Mouse (Mus musculus) heart, embryonic 13.5 days (tissue): Measurements from ENCODE around the gene Tex101. TPM values are rescaled to one million over a fixed set of nuclear protein-coding genes. Genes with fewer than 3 reads are reported as not detected.
"Not testable (repeated sequence)": the region's sequence is repeated elsewhere in the genome, so short reads cannot be mapped to it uniquely, and the experiment has no call there.

ENCODE experiments used
- ATAC-seq: fragments of 200-750 bp; cut with Nextera tagmentation; 2 replicates; pipeline ENCODE4 v1.8.0; 2017; ENCODE audit warnings: moderate TSS enrichment; ENCODE audit not compliant: insufficient number of reproducible peaks, low FRiP score, low TSS enrichment; ENCODE audit errors: extremely low read depth
- H3K27ac ChIP-seq: fragments of 300-500 bp; sonication (generic); replicated peaks from 2 replicates; pipeline ENCODE4 v1.5.1; 2015; ENCODE audit warnings: moderate library complexity, mild to moderate bottlenecking, inconsistent platforms
- H3K27me3 ChIP-seq: fragments of 300-500 bp; sonication (generic); replicated peaks from 2 replicates; pipeline ENCODE4 v1.6.1; 2015; ENCODE audit warnings: mild to moderate bottlenecking, inconsistent platforms
- H3K36me3 ChIP-seq: fragments of 300-500 bp; sonication (generic); 2 replicates; pipeline ENCODE4 v1.6.1; 2015; ENCODE audit warnings: mild to moderate bottlenecking, inconsistent platforms
- H3K4me1 ChIP-seq: fragments of 300-500 bp; sonication (generic); 2 replicates; pipeline ENCODE4 v1.6.1; 2015; ENCODE audit warnings: inconsistent platforms
- H3K4me2 ChIP-seq: fragments of 300-500 bp; sonication (generic); 2 replicates; pipeline ENCODE4 v1.6.1; 2015; ENCODE audit warnings: inconsistent platforms, mild to moderate bottlenecking, moderate library complexity
- H3K4me3 ChIP-seq: fragments of 300-500 bp; sonication (generic); 2 replicates; pipeline ENCODE4 v1.5.1; 2015; ENCODE audit warnings: moderate library complexity, mild to moderate bottlenecking, inconsistent platforms
- H3K9ac ChIP-seq: fragments of 300-500 bp; sonication (generic); 2 replicates; pipeline ENCODE4 v1.6.1; 2015; ENCODE audit warnings: inconsistent platforms, mild to moderate bottlenecking, moderate library complexity
- H3K9me3 ChIP-seq: fragments of 300-500 bp; sonication (generic); 2 replicates; pipeline ENCODE4 v1.6.1; 2016; ENCODE audit warnings: inconsistent platforms
- WGBS: fragments of 180-500 bp; shearing (Covaris S2); methylation state at CpG from one replicate; pipeline ENCODE4 v1.1.7; 2015; ENCODE audit warnings: mixed read lengths; 5-methylcytosine and 5-hydroxymethylcytosine counted together
- polyA plus RNA-seq: library from polyadenylated mRNA; unstranded; fragments of >200 nt; fragmentation: Nextera tagmentation; extraction: Ambion mirVana; gene quantifications from 2 replicates; pipeline ENCODE4 v1.2.1, GENCODE M21; 2015

Gene Tex101
- polyA plus RNA-seq, result not detected in 2 replicates

DNA sequence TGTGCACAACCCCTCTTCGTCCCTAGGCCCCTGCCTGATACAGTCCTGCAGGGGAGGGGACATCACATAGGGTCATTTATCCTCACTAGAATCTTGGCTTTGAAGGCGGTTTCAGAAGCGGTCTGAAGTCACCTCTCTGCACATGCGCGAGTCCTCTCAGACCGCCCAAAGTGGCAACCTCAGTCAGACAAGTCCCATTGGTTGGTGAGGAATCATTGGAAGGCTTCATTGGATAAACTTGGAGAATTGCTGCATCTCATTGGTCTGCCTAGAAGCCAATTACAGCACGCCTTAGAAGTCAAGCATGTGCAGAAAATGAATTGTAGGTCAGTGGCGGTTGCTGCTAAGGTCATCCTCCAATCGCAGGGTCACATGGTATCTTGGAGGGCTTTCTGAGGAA is at the start of gene Tex101:
Gene Tex101, minus strand, starts transcription at position 101 of the 400 bp plus-strand sequence.
- no peaks in the 10 kb centered on the region for H3K36me3 ChIP-seq
- no peaks in the 10 kb centered on the region for H3K9me3 ChIP-seq
- no peak within 1 kb of the TSS for H3K9ac ChIP-seq
- H3K27me3 ChIP-seq, result 0 out of 2 replicates have a peak, but pooled peaks cover 9% of the 10 kb centered on the region
- ATAC-seq, result no peak
- H3K4me1 ChIP-seq, result no peaks in the 10 kb centered on the region
- no peak within 1 kb of the TSS for H3K4me3 ChIP-seq
- no peak within 1 kb of the TSS for H3K4me2 ChIP-seq
- no peak within 1 kb of the TSS for H3K27ac ChIP-seq
- 76% methylated on average over 9 of the region's 9 CpGs for WGBS

DNA sequence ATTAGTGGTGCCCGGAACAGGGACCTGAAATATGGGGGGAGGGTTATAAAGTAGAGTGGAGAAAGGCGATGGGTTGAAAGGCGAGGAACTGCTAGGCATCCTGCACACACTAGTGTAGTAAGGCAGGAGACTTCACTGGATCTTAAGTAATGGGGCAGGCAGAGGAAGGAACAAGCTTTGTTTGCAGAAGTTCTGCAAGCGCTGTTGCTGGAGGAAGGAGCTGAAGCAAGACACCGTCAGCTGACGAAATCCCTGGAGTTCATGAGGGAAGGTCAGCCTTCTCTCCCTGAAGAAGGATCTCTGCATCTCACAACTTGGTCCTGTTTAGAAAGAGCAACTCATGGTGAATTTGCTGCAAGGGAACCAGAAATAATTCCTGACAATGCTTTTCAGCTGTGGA is 38.6 kb upstream of the Tex101 start:
- 55% methylated on average over 6 of the region's 6 CpGs for WGBS
- Histone ChIP-seq H3K9ac (no peak overlapping the region), H3K4me2 (no peak overlapping the region)

DNA sequence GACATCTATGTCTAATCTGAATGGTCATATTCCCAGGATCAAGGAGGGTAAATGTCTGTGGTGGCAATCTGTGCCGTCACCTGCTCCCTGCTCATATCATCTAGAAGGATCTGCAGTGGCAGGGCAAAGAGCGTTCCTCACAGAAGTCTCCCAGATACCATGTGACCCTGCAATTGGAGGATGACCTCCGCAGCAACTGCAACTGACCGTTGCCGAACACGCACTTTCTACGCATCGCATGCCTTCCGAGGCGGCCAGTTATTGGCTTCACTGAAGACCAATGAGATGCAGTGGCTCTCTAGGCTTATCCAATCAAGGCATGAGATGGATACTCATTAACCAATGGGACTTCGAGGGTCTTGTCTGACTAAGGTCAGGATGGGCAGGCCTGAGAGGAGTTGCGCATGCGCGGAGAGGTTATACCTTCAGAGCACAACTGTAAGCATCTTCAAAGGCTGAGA is 32.4 kb upstream of the Tex101 start, which contains the start of gene BC049730:
Gene BC049730, plus strand, starts transcription at position 411 of the 461 bp plus-strand sequence.
- Histone ChIP-seq H3K4me3 (no peak within 1 kb of the TSS), H3K9me3 (no peaks in the 10 kb centered on the region), H3K4me2 (no peak within 1 kb of the TSS), H3K27ac (no peak within 1 kb of the TSS), H3K4me1 (no peaks in the 10 kb centered on the region), H3K27me3 (0 out of 2 replicates have a peak, but pooled peaks cover 14% of the 10 kb centered on the region), H3K36me3 (no peaks in the 10 kb centered on the region), H3K9ac (no peak within 1 kb of the TSS)
- ATAC-seq, result no peak
- WGBS, result 87% methylated on average over 14 of the region's 14 CpGs

More for the DNA sequence above, 38.6 kb upstream of the Tex101 start:
- no peaks in the 10 kb centered on the region for H3K9me3 ChIP-seq
- no peaks in the 10 kb centered on the region for H3K36me3 ChIP-seq
- H3K4me3 ChIP-seq, result no peak overlapping the region
- no peak for ATAC-seq
- H3K4me1 ChIP-seq, result no peaks in the 10 kb centered on the region
- H3K27me3 ChIP-seq, result no peaks in the 10 kb centered on the region
- no peak overlapping the region for H3K27ac ChIP-seq

GRCm38 (mm10) chr7:24702841-24703240 is 26.4 kb upstream of the Tex101 start:
- WGBS, result 73% methylated on average over 9 of the region's 9 CpGs
- H3K36me3 ChIP-seq, H3K27ac ChIP-seq, H3K4me1 ChIP-seq, ATAC-seq, H3K4me2 ChIP-seq, H3K4me3 ChIP-seq, H3K9me3 ChIP-seq, H3K9ac ChIP-seq: not testable (repeated sequence)
- 0 out of 2 replicates have a peak, but pooled peaks cover 11% of the 10 kb centered on the region for H3K27me3 ChIP-seq

DNA sequence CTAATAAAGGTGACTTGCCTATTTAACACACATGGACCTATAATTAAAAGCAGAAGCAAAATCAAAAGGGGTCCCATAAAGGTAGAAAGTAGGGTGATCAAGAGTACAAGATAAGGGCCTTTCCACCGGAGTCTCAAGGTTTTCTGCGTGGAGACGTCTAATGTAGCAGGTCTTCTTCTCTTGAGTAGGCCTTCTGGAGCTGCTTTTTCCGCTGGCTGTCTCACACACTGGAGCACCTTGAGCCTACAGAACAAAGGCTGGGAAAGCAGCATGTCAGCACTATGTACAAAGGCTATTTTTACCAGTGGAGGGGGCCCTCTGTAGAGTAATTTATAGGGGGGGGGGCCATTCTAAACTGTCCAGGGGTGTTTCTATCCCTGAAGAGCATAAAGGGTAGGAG is 21.4 kb upstream of the Tex101 start:
- H3K9ac ChIP-seq, H3K4me3 ChIP-seq, H3K36me3 ChIP-seq, H3K4me1 ChIP-seq, H3K27me3 ChIP-seq, ATAC-seq, H3K4me2 ChIP-seq, H3K9me3 ChIP-seq, H3K27ac ChIP-seq: not testable (repeated sequence)
- WGBS, result 89% methylated on average over 4 of the region's 4 CpGs

DNA sequence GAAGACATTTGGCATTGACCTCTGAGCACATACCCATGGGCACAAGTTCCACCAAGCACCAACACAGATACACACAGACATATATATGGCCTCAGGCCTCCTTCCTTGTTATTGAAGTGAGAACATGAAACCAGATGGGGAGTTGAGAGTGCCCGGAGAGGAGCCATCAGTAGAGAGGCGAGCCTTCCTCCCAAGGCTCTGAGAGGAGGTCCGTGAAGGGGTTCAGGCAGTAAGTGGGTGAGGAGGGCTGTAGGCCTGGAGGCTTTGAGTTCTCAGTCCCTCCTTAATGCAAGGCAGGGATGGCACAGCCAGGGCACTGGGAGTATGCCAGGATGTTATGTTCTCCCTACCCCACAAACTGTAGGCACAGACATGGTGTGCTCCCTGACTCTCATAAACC is 16.2 kb upstream of the Tex101 start:
- not testable (repeated sequence) for H3K9ac ChIP-seq, H3K4me1 ChIP-seq, H3K4me2 ChIP-seq, H3K9me3 ChIP-seq, H3K4me3 ChIP-seq, H3K36me3 ChIP-seq, H3K27ac ChIP-seq, H3K27me3 ChIP-seq, ATAC-seq
- WGBS, result 58% methylated on average over 2 of the region's 3 CpGs

DNA sequence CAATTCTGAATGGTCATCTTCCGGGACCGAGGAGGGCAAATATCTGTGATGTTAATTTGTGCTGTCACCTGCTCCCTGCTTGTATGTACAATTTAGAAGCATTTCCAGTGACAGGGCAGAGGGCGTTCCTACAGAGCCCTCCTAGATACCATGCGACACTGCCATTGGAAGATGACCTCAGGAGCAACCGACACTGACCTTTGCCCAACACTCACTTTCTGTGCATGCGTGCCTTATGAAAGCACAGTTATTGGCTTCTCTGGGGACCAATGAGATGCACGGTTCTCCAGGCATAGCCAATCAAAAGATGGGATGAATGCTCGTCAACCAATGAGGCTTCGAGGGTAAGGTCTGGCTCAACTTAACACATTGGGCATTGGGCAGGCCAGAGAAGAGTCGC is 11.0 kb upstream of the Tex101 start:
- ATAC-seq, H3K9ac ChIP-seq, H3K36me3 ChIP-seq, H3K27me3 ChIP-seq, H3K9me3 ChIP-seq, H3K4me1 ChIP-seq, H3K4me2 ChIP-seq, H3K27ac ChIP-seq, H3K4me3 ChIP-seq: not testable (repeated sequence)
- 82% methylated on average over 10 of the region's 10 CpGs for WGBS

DNA sequence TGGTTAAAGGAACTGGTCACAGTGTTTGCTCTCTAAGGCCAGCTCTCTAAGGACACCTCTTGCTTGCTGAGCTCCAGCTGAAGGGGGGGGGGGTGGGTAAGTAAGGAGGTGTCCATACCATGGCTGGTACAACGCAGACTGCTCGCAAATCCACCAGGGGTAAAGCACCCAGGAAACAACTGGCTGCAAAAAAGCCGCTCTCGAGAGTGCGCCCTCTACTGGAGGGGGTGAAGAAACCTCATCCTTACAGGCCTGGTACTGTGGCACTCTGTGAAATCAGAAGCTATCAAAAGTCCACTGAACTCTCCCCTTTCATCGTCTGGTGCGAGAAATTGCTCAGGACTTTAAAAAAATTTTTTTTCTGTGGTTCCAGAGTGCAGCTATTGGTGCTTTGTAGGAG is 7.6 kb upstream of the Tex101 start:
- H3K9ac ChIP-seq, H3K4me2 ChIP-seq, H3K4me1 ChIP-seq, H3K36me3 ChIP-seq, H3K27ac ChIP-seq, ATAC-seq, H3K4me3 ChIP-seq, H3K9me3 ChIP-seq, H3K27me3 ChIP-seq: not testable (repeated sequence)
- WGBS, result 64% methylated on average over 7 of the region's 7 CpGs

DNA sequence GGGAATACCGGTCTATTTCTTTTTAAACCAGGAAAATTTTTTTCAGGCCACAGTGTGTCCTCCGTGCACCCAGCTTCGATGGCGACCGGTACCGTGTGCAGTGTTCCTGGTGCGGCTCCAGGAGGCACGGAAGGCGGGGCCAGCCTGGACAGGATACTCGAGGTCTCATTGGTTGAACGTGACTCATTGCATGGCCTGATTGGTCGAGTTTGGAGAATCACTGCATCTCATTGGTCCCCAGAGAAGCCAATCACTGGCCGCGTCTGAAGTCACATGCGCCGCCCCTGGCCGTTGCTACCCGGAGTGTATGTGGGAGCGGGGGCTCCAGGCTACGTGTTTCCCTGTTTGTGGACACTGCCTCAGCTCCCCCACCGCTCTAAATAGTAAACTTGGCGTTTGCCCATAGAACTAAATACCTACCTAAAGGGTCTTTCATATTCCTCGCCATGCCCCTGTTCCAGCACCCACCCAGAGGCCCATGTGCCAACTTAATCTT is 4.5 kb downstream of the Tex101 start:
- Histone ChIP-seq H3K27ac (no peak overlapping the region), H3K27me3 (peaks cover 8% of the 10 kb centered on the region), H3K9me3 (no peaks in the 10 kb centered on the region), H3K4me1 (no peaks in the 10 kb centered on the region), H3K4me3 (no peak overlapping the region), H3K9ac (no peak overlapping the region), H3K36me3 (no peaks in the 10 kb centered on the region), H3K4me2 (no peak overlapping the region)
- no peak for ATAC-seq
- WGBS, result 86% methylated on average over 23 of the region's 23 CpGs

DNA sequence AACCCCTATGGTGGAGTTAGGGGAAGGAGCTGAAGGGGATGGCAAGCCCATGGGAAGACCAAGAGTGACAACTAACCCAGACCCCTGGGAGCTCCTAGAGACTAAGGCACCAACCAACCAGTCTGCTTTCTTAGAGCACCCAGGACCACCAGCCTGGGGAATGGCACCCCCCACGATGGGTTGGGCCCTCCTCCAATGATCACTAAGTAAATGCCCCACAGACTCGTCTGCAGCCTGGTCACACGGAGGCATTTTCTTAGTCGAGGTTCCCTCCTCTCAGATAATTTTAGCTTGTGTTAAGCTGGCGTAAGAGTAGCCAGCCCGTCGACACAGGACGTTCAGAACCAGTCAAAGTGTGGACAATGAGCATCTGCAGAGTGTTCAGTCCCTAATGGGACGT is 11.5 kb downstream of the Tex101 start:
- WGBS, result 47% methylated on average over 9 of the region's 9 CpGs
- no peak overlapping the region for H3K9ac ChIP-seq
- ATAC-seq, result no peak

DNA sequence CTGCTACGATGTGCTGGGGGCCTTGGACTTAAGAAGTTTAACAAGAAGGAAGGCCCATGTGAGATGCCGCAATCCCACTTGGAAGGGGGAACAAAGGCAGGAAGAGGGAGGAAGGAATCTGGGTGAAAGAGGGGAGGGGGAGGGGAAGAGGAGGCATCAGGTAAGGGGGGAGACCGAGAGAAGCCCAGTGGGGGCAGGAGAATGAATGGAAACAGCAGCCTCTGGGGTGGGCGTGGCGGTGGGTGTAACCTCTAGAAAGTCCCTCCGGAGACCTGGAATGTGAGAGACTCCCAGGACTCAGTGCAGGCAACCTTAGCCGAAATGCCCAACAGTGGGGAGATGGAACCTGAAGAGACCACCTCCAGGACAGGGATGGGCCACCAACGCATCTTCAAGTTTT is 12.2 kb downstream of the Tex101 start:
- no peak overlapping the region for H3K4me3 ChIP-seq
- no peaks in the 10 kb centered on the region for H3K4me1 ChIP-seq
- 41% methylated on average over 8 of the region's 8 CpGs for WGBS
- H3K27ac ChIP-seq, result no peak overlapping the region
- no peak overlapping the region for H3K4me2 ChIP-seq
- no peak overlapping the region for H3K9ac ChIP-seq
- H3K9me3 ChIP-seq, result no peaks in the 10 kb centered on the region
- H3K27me3 ChIP-seq, result no peaks in the 10 kb centered on the region; the same call in 1 of the 2 replicates
- no peak for ATAC-seq
- H3K36me3 ChIP-seq, result no peaks in the 10 kb centered on the region

More for the DNA sequence above, 11.5 kb downstream of the Tex101 start:
- no peaks in the 10 kb centered on the region for H3K36me3 ChIP-seq
- no peak overlapping the region for H3K4me2 ChIP-seq
- no peak overlapping the region for H3K4me3 ChIP-seq
- H3K9me3 ChIP-seq, result no peaks in the 10 kb centered on the region
- H3K27me3 ChIP-seq, result peaks cover 6% of the 10 kb centered on the region
- no peak overlapping the region for H3K27ac ChIP-seq
- H3K4me1 ChIP-seq, result no peaks in the 10 kb centered on the region

DNA sequence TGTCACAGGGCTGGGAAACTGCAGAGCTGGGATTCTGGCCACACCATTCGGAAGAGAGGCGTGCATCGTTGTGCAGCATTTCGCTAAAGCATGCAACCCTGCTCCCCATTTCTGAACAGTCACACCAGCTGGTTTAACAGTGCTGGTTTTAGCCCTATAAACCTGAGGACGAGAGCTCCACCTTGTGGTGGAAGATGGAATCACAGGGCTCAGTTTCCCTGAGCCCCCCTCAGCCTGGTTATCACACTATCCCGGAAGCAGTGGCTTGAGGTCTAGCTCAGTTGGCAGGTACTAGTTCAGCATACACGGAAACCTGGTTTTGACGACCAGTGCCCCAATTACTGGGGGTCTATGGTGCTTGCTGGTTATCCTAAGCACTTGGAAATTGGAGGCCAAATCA is 13.9 kb downstream of the Tex101 start:
- Histone ChIP-seq H3K9me3 (no peaks in the 10 kb centered on the region), H3K27ac (no peak overlapping the region), H3K36me3 (no peaks in the 10 kb centered on the region), H3K4me3 (no peak overlapping the region), H3K4me2 (no peak overlapping the region), H3K4me1 (no peaks in the 10 kb centered on the region), H3K9ac (no peak overlapping the region), H3K27me3 (no peaks in the 10 kb centered on the region)
- ATAC-seq, result no peak
- WGBS, result 12% methylated on average over 8 of the region's 8 CpGs
